Comparison of ENCODE assay signal across 17 mouse cellular contexts in genomic region chr10:67388755-67389154, GRCm38 (mm10).
DNase-seq lines count a peak whose midpoint lies in the region; ATAC-seq and TF ChIP-seq lines count a peak whose summit lies in the region.
"Had no signal": no experiment of that assay in that cellular context is flagged by ENCODE, and none has a peak within 500 bp of the region (broad histone marks: within the 10 kb centered on the region; RNA-seq: fewer than 3 reads in every experiment).

No protein-coding gene starts in this region.

- no peaks in the 10 kb centered on the region for H3K79me2 ChIP-seq in CH12.LX (replicated peaks; ENCODE audit: control insufficient read depth, extremely low read depth, insufficient read depth, poor library complexity, severe bottlenecking)

- ATAC-seq in forebrain, embryonic 15.5 days (replicated peaks) = peak; percentile 36; the same call in 1 of the 2 replicates
- no peak for ATAC-seq in forebrain, embryonic 12.5 days (ENCODE audit: low FRiP score)
- no peak for ATAC-seq in forebrain, postnatal 0 days
- ATAC-seq: hindbrain, embryonic 16.5 days had no signal

- no peak overlapping the region for H3K9ac ChIP-seq in forebrain, embryonic 15.5 days (replicated peaks)
- no peak overlapping the region for H3K9ac ChIP-seq in forebrain, embryonic 12.5 days
- no peak overlapping the region for H3K9ac ChIP-seq in CH12.LX (ENCODE audit: insufficient read depth, low read depth)
- H3K9ac ChIP-seq in forebrain, postnatal 0 days = no peak overlapping the region
- H3K9ac ChIP-seq: heart, embryonic 13.5 days had no signal

- dilution Hi-C loops in CH12.LX (cut with MboI; ENCODE audit: extremely low pct_ligation_motif_present, extremely low pct_unique_long_range_greater_than_20kb, low sequenced_read_pairs) = no loop called here

- intact Hi-C loops in left cerebral cortex, adult 2 months (cut with DNase I) = no loop called here

- no peak overlapping the region for H3K27ac ChIP-seq in forebrain, embryonic 15.5 days (replicated peaks)
- no peak overlapping the region for H3K27ac ChIP-seq in forebrain, embryonic 12.5 days
- no peak overlapping the region for H3K27ac ChIP-seq in CH12.LX (ENCODE audit: insufficient read depth, low read depth)
- no peak overlapping the region for H3K27ac ChIP-seq in forebrain, postnatal 0 days (ENCODE audit: low read depth, low read length)
- H3K27ac ChIP-seq in left cerebral cortex, adult 2 months = no peak overlapping the region
- H3K27ac ChIP-seq: heart, embryonic 13.5 days had no signal

- no peak for TF ChIP-seq POLR2A in CH12.LX (IDR thresholded peaks at IDR 0.05; ENCODE audit: low read depth, low read length)

- H3K9me3 ChIP-seq in forebrain, embryonic 15.5 days = no peaks in the 10 kb centered on the region
- no peaks in the 10 kb centered on the region for H3K9me3 ChIP-seq in forebrain, embryonic 12.5 days
- no peaks in the 10 kb centered on the region for H3K9me3 ChIP-seq in CH12.LX (replicated peaks; ENCODE audit: low read length)
- H3K9me3 ChIP-seq in forebrain, postnatal 0 days (ENCODE audit: low read length) = no peaks in the 10 kb centered on the region
- H3K9me3 ChIP-seq: heart, embryonic 13.5 days had no signal

- whole genome bisulfite sequencing in forebrain, embryonic 15.5 days = 27% methylated on average over 6 of the region's 6 CpGs
- 58% methylated on average over 6 of the region's 6 CpGs for WGBS in forebrain, embryonic 12.5 days
- 37% methylated on average over 4 of the region's 6 CpGs for WGBS in forebrain, postnatal 0 days

- in situ Hi-C loops in CH12.LX (cut with MboI; ENCODE audit: low pct_ligation_motif_present, low pct_unique_long_range_greater_than_20kb, low sequenced_read_pairs) = no loop called here

- TF ChIP-seq EP300 in CH12.LX (IDR thresholded peaks at IDR 0.05; ENCODE audit: low read length) = no peak

- peaks cover 12% of the 10 kb centered on the region for H3K4me1 ChIP-seq in forebrain, embryonic 15.5 days
- H3K4me1 ChIP-seq in forebrain, embryonic 12.5 days = no peaks in the 10 kb centered on the region
- peaks cover 8 to 14% of the 10 kb centered on the region in 2 experiments for H3K4me1 ChIP-seq in CH12.LX (ENCODE audit: control insufficient read depth in 1 of 2, insufficient read depth in 2 of 2)
- peaks cover 2% of the 10 kb centered on the region; the same call in 1 of the 2 replicates for H3K4me1 ChIP-seq in forebrain, postnatal 0 days (ENCODE audit: insufficient read depth)
- H3K4me1 ChIP-seq: heart, embryonic 13.5 days had no signal

- H3K36me3 ChIP-seq in forebrain, embryonic 15.5 days = no peaks in the 10 kb centered on the region
- H3K36me3 ChIP-seq in forebrain, embryonic 12.5 days (replicated peaks) = no peaks in the 10 kb centered on the region
- H3K36me3 ChIP-seq in CH12.LX (replicated peaks in 1 of 2; ENCODE audit: control insufficient read depth in 1 of 2, insufficient read depth in 1 of 2, low read length in 1 of 2) = no peaks in the 10 kb centered on the region
- H3K36me3 ChIP-seq in forebrain, postnatal 0 days (ENCODE audit: insufficient read depth) = no peaks in the 10 kb centered on the region
- H3K36me3 ChIP-seq: heart, embryonic 13.5 days had no signal

- TF ChIP-seq CTCF in CH12.LX (conservative IDR thresholded peaks at IDR 0.05 in 1 of 2, IDR thresholded peaks at IDR 0.05 in 1 of 2; ENCODE audit: low read depth in 2 of 2, low read length in 2 of 2) = no peak
- TF ChIP-seq CTCF in forebrain, postnatal 0 days (IDR thresholded peaks at IDR 0.05; ENCODE audit: low read depth) = no peak
- no peak for TF ChIP-seq CTCF in left cerebral cortex, adult 2 months (IDR thresholded peaks at IDR 0.05)

- H3K4me3 ChIP-seq in forebrain, embryonic 15.5 days = no peak overlapping the region
- no peak overlapping the region for H3K4me3 ChIP-seq in forebrain, embryonic 12.5 days (replicated peaks)
- H3K4me3 ChIP-seq in CH12.LX (replicated peaks in 1 of 3; ENCODE audit: low read depth in 2 of 3, low read length in 2 of 3, poor library complexity in 1 of 3) = no peak overlapping the region
- no peak overlapping the region for H3K4me3 ChIP-seq in forebrain, postnatal 0 days (ENCODE audit: low read depth, low read length)
- no peak overlapping the region for H3K4me3 ChIP-seq in left cerebral cortex, adult 2 months
- H3K4me3 ChIP-seq: heart, embryonic 13.5 days had no signal

- H3K4me2 ChIP-seq in forebrain, embryonic 15.5 days (replicated peaks) = no peak overlapping the region
- H3K4me2 ChIP-seq in forebrain, embryonic 12.5 days = no peak overlapping the region
- H3K4me2 ChIP-seq in CH12.LX (ENCODE audit: insufficient read depth, low read depth, poor library complexity, severe bottlenecking) = peak overlapping the region; percentile 15; the same call in 1 of the 2 replicates
- H3K4me2 ChIP-seq in forebrain, postnatal 0 days (ENCODE audit: low read depth) = no peak overlapping the region
- H3K4me2 ChIP-seq: heart, embryonic 13.5 days had no signal

- no peak for TF ChIP-seq RAD21 in CH12.LX (IDR thresholded peaks at IDR 0.05; ENCODE audit: low read depth, low read length)

- no peak for DNase-seq in CH12.LX (ENCODE audit: extremely low read depth)
- peak; percentile 7 for DNase-seq in adipocyte (ENCODE audit: low spot score)
- peak; percentile 50 for DNase-seq in forebrain, postnatal 0 days
- no peak for DNase-seq in left cerebral cortex, adult 2 months (ENCODE audit: extremely low spot score in 1 of 2, low spot score in 2 of 2)
- no peak for DNase-seq in layer of hippocampus, adult 18-20 months (ENCODE audit: low spot score in 2 of 2)
- DNase-seq: adrenal gland, postnatal 10 days; cerebellum, adult 18-20 months; cerebellum, adult 9-11 months; cerebellum, postnatal 36 days; gastrocnemius, postnatal 14 days; heart, adult 11 months; heart, postnatal 36 days; kidney, adult 11 months had no signal

- no peaks in the 10 kb centered on the region for H3K27me3 ChIP-seq in forebrain, embryonic 15.5 days
- 0 out of 2 replicates have a peak, but pooled peaks cover 3% of the 10 kb centered on the region for H3K27me3 ChIP-seq in forebrain, embryonic 12.5 days
- no peaks in the 10 kb centered on the region for H3K27me3 ChIP-seq in CH12.LX (replicated peaks)
- no peaks in the 10 kb centered on the region for H3K27me3 ChIP-seq in forebrain, postnatal 0 days (ENCODE audit: insufficient read depth, low read length)

TF ChIP-seq in CH12.LX, 34 proteins besides CTCF, POLR2A, EP300 and RAD21:
- TF ChIP-seq SMC3 (IDR thresholded peaks at IDR 0.05; ENCODE audit: low read depth, low read length) = no peak

Comparison
In these comparisons a context has a peak if more than half of its experiments do, and no peak if none do; other contexts are left out.
1. DNase-seq: peak in adipocyte (single experiment) and forebrain, postnatal 0 days (single experiment); none in CH12.LX (single experiment), left cerebral cortex, adult 2 months (0 of 2) and layer of hippocampus, adult 18-20 months (0 of 2).